36 mouse cellular contexts compared by ENCODE assay signal in genomic region chr6:134428455-134428854, GRCm38 (mm10). TPM values are rescaled to one million over a fixed set of nuclear protein-coding genes. Genes with fewer than 3 reads are reported as not detected.
DNase-seq lines count a peak whose midpoint lies in the region; ATAC-seq lines count a peak whose summit lies in the region.
"Had no signal": no experiment of that assay in that cellular context is flagged by ENCODE, and none has a peak within 500 bp of the region (broad histone marks: within the 10 kb centered on the region; RNA-seq: fewer than 3 reads in every experiment).

No protein-coding gene starts in this region.

- H3K27me3 ChIP-seq in hindbrain, embryonic 12.5 days: no peaks in the 10 kb centered on the region
- H3K27me3 ChIP-seq in hindbrain, embryonic 16.5 days (replicated peaks; ENCODE audit: control insufficient read depth, insufficient read depth, low read length): no peaks in the 10 kb centered on the region
- no peaks in the 10 kb centered on the region for H3K27me3 ChIP-seq in kidney, embryonic 16.5 days (ENCODE audit: insufficient read depth, low read length)
- no peaks in the 10 kb centered on the region for H3K27me3 ChIP-seq in embryonic facial prominence, embryonic 14.5 days (replicated peaks; ENCODE audit: control insufficient read depth, insufficient read depth, low read length)
- H3K27me3 ChIP-seq in limb, embryonic 13.5 days: no peaks in the 10 kb centered on the region
- H3K27me3 ChIP-seq in hindbrain, embryonic 10.5 days (ENCODE audit: insufficient read depth, poor library complexity, severe bottlenecking): no peaks in the 10 kb centered on the region

- H3K9ac ChIP-seq in hindbrain, embryonic 12.5 days: no peak overlapping the region
- H3K9ac ChIP-seq in hindbrain, embryonic 16.5 days (ENCODE audit: low read depth, low read length): no peak overlapping the region
- no peak overlapping the region for H3K9ac ChIP-seq in kidney, embryonic 16.5 days (replicated peaks; ENCODE audit: low read length)
- peak overlapping the region; percentile 22; the same call in 1 of the 2 replicates for H3K9ac ChIP-seq in embryonic facial prominence, embryonic 14.5 days (ENCODE audit: low read depth, low read length)
- H3K9ac ChIP-seq in limb, embryonic 13.5 days: no peak overlapping the region
- H3K9ac ChIP-seq: forebrain, postnatal 0 days; hindbrain, embryonic 14.5 days; liver, embryonic 12.5 days; liver, postnatal 0 days had no signal

- H3K9me3 ChIP-seq in hindbrain, embryonic 12.5 days (replicated peaks): no peaks in the 10 kb centered on the region
- no peaks in the 10 kb centered on the region for H3K9me3 ChIP-seq in hindbrain, embryonic 16.5 days (ENCODE audit: control insufficient read depth, low read length)
- H3K9me3 ChIP-seq in kidney, embryonic 16.5 days (ENCODE audit: low read length): no peaks in the 10 kb centered on the region
- H3K9me3 ChIP-seq in embryonic facial prominence, embryonic 14.5 days (ENCODE audit: control insufficient read depth, low read length): no peaks in the 10 kb centered on the region
- no peaks in the 10 kb centered on the region for H3K9me3 ChIP-seq in limb, embryonic 13.5 days
- no peaks in the 10 kb centered on the region for H3K9me3 ChIP-seq in hindbrain, embryonic 10.5 days
- H3K9me3 ChIP-seq: forebrain, embryonic 10.5 days; liver, embryonic 12.5 days had no signal

- WGBS in hindbrain, embryonic 12.5 days: 75% methylated on average over 5 of the region's 5 CpGs
- WGBS in hindbrain, embryonic 16.5 days: 86% methylated on average over 5 of the region's 5 CpGs
- WGBS in kidney, embryonic 16.5 days: 37% methylated on average over 5 of the region's 5 CpGs
- WGBS in embryonic facial prominence, embryonic 14.5 days: 24% methylated on average over 5 of the region's 5 CpGs
- WGBS in limb, embryonic 13.5 days: 38% methylated on average over 5 of the region's 5 CpGs
- WGBS in hindbrain, embryonic 10.5 days: 81% methylated on average over 5 of the region's 5 CpGs

- DNase-seq in kidney, postnatal 25 days: no peak
- peak; percentile 82 for DNase-seq in embryonic facial prominence, embryonic 14.5 days (ENCODE audit: low spot score)
- no peak for DNase-seq in thymus, postnatal 36 days
- no peak for DNase-seq in hindbrain, embryonic 10.5 days (ENCODE audit: low spot score)
- DNase-seq: adrenal gland, adult 2 months; adrenal gland, postnatal 36 days; B cell, adult 2 months; cerebellum, adult 18-20 months; cerebellum, postnatal 10 days; forebrain, postnatal 0 days; gastrocnemius, postnatal 25 days; heart, adult 18-20 months; heart, postnatal 36 days; kidney, postnatal 36 days; left cerebral cortex, postnatal 4 days; liver, postnatal 0 days; lung, postnatal 36 days; thymus, adult 18-20 months; thymus, postnatal 4 days had no signal

- peaks cover 6% of the 10 kb centered on the region; the same call in 1 of the 2 replicates for H3K4me1 ChIP-seq in hindbrain, embryonic 12.5 days
- no peaks in the 10 kb centered on the region for H3K4me1 ChIP-seq in hindbrain, embryonic 16.5 days (ENCODE audit: control insufficient read depth, insufficient read depth, low read depth, low read length)
- peaks cover 7% of the 10 kb centered on the region; the same call in 1 of the 2 replicates for H3K4me1 ChIP-seq in kidney, embryonic 16.5 days (ENCODE audit: insufficient read depth, low read length)
- H3K4me1 ChIP-seq in embryonic facial prominence, embryonic 14.5 days (ENCODE audit: control insufficient read depth, insufficient read depth, low read length): peaks cover 10% of the 10 kb centered on the region; the same call in 1 of the 2 replicates
- peaks cover 20% of the 10 kb centered on the region for H3K4me1 ChIP-seq in limb, embryonic 13.5 days
- H3K4me1 ChIP-seq in hindbrain, embryonic 10.5 days (replicated peaks): peaks cover 20% of the 10 kb centered on the region

- H3K4me3 ChIP-seq in hindbrain, embryonic 12.5 days: no peak overlapping the region
- no peak overlapping the region for H3K4me3 ChIP-seq in hindbrain, embryonic 16.5 days (ENCODE audit: low read length)
- no peak overlapping the region for H3K4me3 ChIP-seq in kidney, embryonic 16.5 days (ENCODE audit: low read length)
- H3K4me3 ChIP-seq in embryonic facial prominence, embryonic 14.5 days (ENCODE audit: low read depth, low read length): no peak overlapping the region
- no peak overlapping the region for H3K4me3 ChIP-seq in limb, embryonic 13.5 days
- no peak overlapping the region for H3K4me3 ChIP-seq in hindbrain, embryonic 10.5 days
- H3K4me3 ChIP-seq: forebrain, embryonic 10.5 days; layer of hippocampus, adult 2 months; left cerebral cortex, adult 2 months; liver, embryonic 12.5 days had no signal

- no peak overlapping the region for H3K4me2 ChIP-seq in hindbrain, embryonic 12.5 days (replicated peaks)
- H3K4me2 ChIP-seq in hindbrain, embryonic 16.5 days (ENCODE audit: low read length): no peak overlapping the region
- H3K4me2 ChIP-seq in kidney, embryonic 16.5 days (replicated peaks; ENCODE audit: low read depth, low read length): peak overlapping the region; percentile 5; the same call in 1 of the 2 replicates
- 0 out of 2 replicates have a peak overlapping the region, but pooled peaks have one; percentile 4 for H3K4me2 ChIP-seq in embryonic facial prominence, embryonic 14.5 days (ENCODE audit: low read depth, low read length)
- H3K4me2 ChIP-seq in limb, embryonic 13.5 days (replicated peaks): 0 out of 2 replicates have a peak overlapping the region, but pooled peaks have one; percentile 10
- H3K4me2 ChIP-seq: heart, embryonic 11.5 days; hindbrain, embryonic 14.5 days; liver, embryonic 12.5 days; midbrain, embryonic 11.5 days had no signal

- 0 out of 2 replicates have a peak overlapping the region, but pooled peaks have one; percentile 35 for H3K27ac ChIP-seq in hindbrain, embryonic 12.5 days
- no peak overlapping the region for H3K27ac ChIP-seq in hindbrain, embryonic 16.5 days (ENCODE audit: low read depth, low read length)
- H3K27ac ChIP-seq in kidney, embryonic 16.5 days (ENCODE audit: low read length): peak overlapping the region; percentile 40
- peak overlapping the region; percentile 69 for H3K27ac ChIP-seq in embryonic facial prominence, embryonic 14.5 days (replicated peaks; ENCODE audit: low read depth, low read length)
- peak overlapping the region; percentile 35; the same call in 1 of the 2 replicates for H3K27ac ChIP-seq in limb, embryonic 13.5 days
- H3K27ac ChIP-seq in hindbrain, embryonic 10.5 days: no peak overlapping the region
- H3K27ac ChIP-seq: forebrain, embryonic 10.5 days; hindbrain, embryonic 14.5 days; layer of hippocampus, adult 2 months; left cerebral cortex, adult 2 months; liver, embryonic 12.5 days; stomach, postnatal 0 days had no signal

- H3K36me3 ChIP-seq in hindbrain, embryonic 12.5 days: no peaks in the 10 kb centered on the region
- H3K36me3 ChIP-seq in hindbrain, embryonic 16.5 days (ENCODE audit: control insufficient read depth, insufficient read depth, low read length): no peaks in the 10 kb centered on the region
- no peaks in the 10 kb centered on the region for H3K36me3 ChIP-seq in kidney, embryonic 16.5 days (ENCODE audit: insufficient read depth, low read length)
- H3K36me3 ChIP-seq in embryonic facial prominence, embryonic 14.5 days (ENCODE audit: control insufficient read depth, insufficient read depth, low read length): no peaks in the 10 kb centered on the region
- no peaks in the 10 kb centered on the region for H3K36me3 ChIP-seq in limb, embryonic 13.5 days
- H3K36me3 ChIP-seq in hindbrain, embryonic 10.5 days: no peaks in the 10 kb centered on the region
- H3K36me3 ChIP-seq: forebrain, embryonic 10.5 days; liver, embryonic 12.5 days had no signal

- no peak for ATAC-seq in hindbrain, embryonic 12.5 days (ENCODE audit: low FRiP score)
- no peak for ATAC-seq in hindbrain, embryonic 16.5 days
- ATAC-seq in kidney, embryonic 16.5 days (ENCODE audit: low FRiP score, low TSS enrichment): peak; percentile 14; the same call in 1 of the 2 replicates
- ATAC-seq in embryonic facial prominence, embryonic 14.5 days (ENCODE audit: low read depth): peak; percentile 60
- ATAC-seq in limb, embryonic 13.5 days (ENCODE audit: low FRiP score, low read depth): no peak
- ATAC-seq: activated CD4-positive, CD25-positive, alpha-beta regulatory T cell, adult 4 months; forebrain, postnatal 0 days; inflammation-experienced regulatory T-cells, adult 6 months; liver, embryonic 12.5 days; liver, postnatal 0 days; midbrain, embryonic 16.5 days had no signal

RNA-seq across cellular contexts. Expression of gene Bcl2l14, which starts 32.3 kb away (rescaled TPM):
- polyA plus RNA-seq in hindbrain, embryonic 12.5 days (2016; fragmentation: Nextera tagmentation; extraction: Ambion mirVana): 0.35 and 0.40 TPM in 2 replicates
- polyA plus RNA-seq in hindbrain, embryonic 16.5 days (2015; fragmentation: Nextera tagmentation; extraction: Ambion mirVana): 0.07 and 0.10 TPM in 2 replicates
- 7.6 and 8.9 TPM in 2 replicates for polyA plus RNA-seq in kidney, embryonic 16.5 days (2015; fragmentation: Nextera tagmentation; extraction: Ambion mirVana)
- 2.6 and 3.0 TPM in 2 replicates for polyA plus RNA-seq in embryonic facial prominence, embryonic 14.5 days (2014; fragmentation: Nextera tagmentation; extraction: Ambion mirVana)
- 0.78 and 0.87 TPM in 2 replicates for polyA plus RNA-seq in limb, embryonic 13.5 days (2015; fragmentation: Nextera tagmentation; extraction: Ambion mirVana)
- 0.31 and 0.42 TPM in 2 replicates for polyA plus RNA-seq in hindbrain, embryonic 10.5 days (2016; fragmentation: Nextera tagmentation; extraction: Ambion mirVana)
- polyA plus RNA-seq: adrenal gland, adult 2 months; brain, embryonic 14.5 days; forebrain, postnatal 0 days; midbrain, embryonic 11.5 days; midbrain, embryonic 16.5 days; neural tube, embryonic 11.5 days had no signal

Comparison
In these comparisons a context has a peak if more than half of its experiments do, and no peak if none do; other contexts are left out.
1. H3K27ac ChIP-seq: peak in hindbrain, embryonic 12.5 days (single experiment), kidney, embryonic 16.5 days (single experiment), embryonic facial prominence, embryonic 14.5 days (single experiment) and limb, embryonic 13.5 days (single experiment); none in hindbrain, embryonic 16.5 days (single experiment) and hindbrain, embryonic 10.5 days (single experiment).
2. ATAC-seq: peak in kidney, embryonic 16.5 days (single experiment) and embryonic facial prominence, embryonic 14.5 days (single experiment); none in hindbrain, embryonic 12.5 days (single experiment), hindbrain, embryonic 16.5 days (single experiment) and limb, embryonic 13.5 days (single experiment).
3. H3K4me2 ChIP-seq: peak in kidney, embryonic 16.5 days (single experiment), embryonic facial prominence, embryonic 14.5 days (single experiment) and limb, embryonic 13.5 days (single experiment); none in hindbrain, embryonic 12.5 days (single experiment) and hindbrain, embryonic 16.5 days (single experiment).